In the genomic region with DNA sequence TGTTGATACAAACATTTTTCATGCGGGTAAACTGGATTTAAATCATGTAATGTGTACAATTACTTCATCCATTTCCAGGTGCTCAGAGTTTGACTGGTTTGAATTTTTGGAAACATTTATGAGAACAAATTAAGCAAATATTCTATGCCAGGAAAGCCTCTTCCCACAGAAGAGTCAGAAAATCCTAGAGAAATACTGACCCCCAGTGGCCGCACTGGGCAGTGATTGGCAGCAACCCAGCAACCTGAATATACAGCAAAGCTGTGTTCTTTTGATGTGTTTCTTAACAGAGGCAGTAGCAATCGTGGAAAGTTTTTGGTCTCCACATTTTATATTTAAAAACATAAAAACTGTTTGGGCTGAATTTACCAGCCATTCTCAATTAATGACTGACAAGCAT, we compare ENCODE assay signal across 9 mouse cellular contexts.
DNase-seq lines count a peak whose midpoint lies in the region; ATAC-seq and TF ChIP-seq lines count a peak whose summit lies in the region.
"Had no signal": no experiment of that assay in that cellular context is flagged by ENCODE, and none has a peak within 500 bp of the region (broad histone marks: within the 10 kb centered on the region; RNA-seq: fewer than 3 reads in every experiment).

No protein-coding gene starts in this region.

- ATAC-seq in midbrain, embryonic 14.5 days (ENCODE audit: low FRiP score, low TSS enrichment) = no peak
- ATAC-seq in midbrain, embryonic 15.5 days (replicated peaks) = no peak
- no peak for ATAC-seq in liver, embryonic 13.5 days (ENCODE audit: low read depth)
- no peak for ATAC-seq in inflammation-experienced regulatory T-cells, adult 6 months

- no peaks in the 10 kb centered on the region for H3K27me3 ChIP-seq in midbrain, embryonic 14.5 days (ENCODE audit: control insufficient read depth, insufficient read depth, low read length)
- H3K27me3 ChIP-seq in midbrain, embryonic 15.5 days (replicated peaks) = no peaks in the 10 kb centered on the region
- H3K27me3 ChIP-seq in liver, embryonic 13.5 days = no peaks in the 10 kb centered on the region

- H3K4me1 ChIP-seq in midbrain, embryonic 14.5 days (ENCODE audit: control insufficient read depth, insufficient read depth, low read length) = no peaks in the 10 kb centered on the region
- no peaks in the 10 kb centered on the region for H3K4me1 ChIP-seq in midbrain, embryonic 15.5 days
- no peaks in the 10 kb centered on the region for H3K4me1 ChIP-seq in bone marrow macrophage, adult 2 months (ENCODE audit: control insufficient read depth, insufficient read depth, low read length)
- no peaks in the 10 kb centered on the region for H3K4me1 ChIP-seq in liver, embryonic 13.5 days (replicated peaks)

- H3K9ac ChIP-seq in midbrain, embryonic 14.5 days (replicated peaks; ENCODE audit: low read length) = no peak overlapping the region
- H3K9ac ChIP-seq in midbrain, embryonic 15.5 days = no peak overlapping the region
- no peak overlapping the region for H3K9ac ChIP-seq in liver, embryonic 13.5 days

- no peaks in the 10 kb centered on the region for H3K9me3 ChIP-seq in midbrain, embryonic 14.5 days (ENCODE audit: control insufficient read depth, low read length)
- H3K9me3 ChIP-seq in midbrain, embryonic 15.5 days = no peaks in the 10 kb centered on the region
- H3K9me3 ChIP-seq in liver, embryonic 13.5 days (replicated peaks) = no peaks in the 10 kb centered on the region

- 27% methylated on average over 3 of the region's 3 CpGs for WGBS in midbrain, embryonic 14.5 days
- WGBS in midbrain, embryonic 15.5 days = 24% methylated on average over 3 of the region's 3 CpGs
- WGBS in liver, embryonic 13.5 days (ENCODE audit: insufficient replicate concordance) = 18% methylated on average over 3 of the region's 3 CpGs

- TF ChIP-seq POLR2A in bone marrow macrophage, adult 2 months (IDR thresholded peaks at IDR 0.05; ENCODE audit: borderline replicate concordance, low read depth, low read length) = no peak

- no peak overlapping the region for H3K27ac ChIP-seq in midbrain, embryonic 14.5 days (replicated peaks; ENCODE audit: low read depth, low read length)
- H3K27ac ChIP-seq in midbrain, embryonic 15.5 days = no peak overlapping the region
- H3K27ac ChIP-seq in bone marrow macrophage, adult 2 months (ENCODE audit: insufficient read depth, low read depth, low read length) = no peak overlapping the region
- H3K27ac ChIP-seq in liver, embryonic 13.5 days = no peak overlapping the region

- peak; percentile 89 for DNase-seq in midbrain, embryonic 14.5 days
- DNase-seq in fibroblast of lung, adult 2 months (ENCODE audit: low read depth) = peak; percentile 53
- DNase-seq in kidney, postnatal 10 days = peak; percentile 84
- peak; percentile 1 for DNase-seq in liver, embryonic 13.5 days
- peak; percentile 70 for DNase-seq in right cerebral cortex, postnatal 14 days

- H3K36me3 ChIP-seq in midbrain, embryonic 14.5 days (ENCODE audit: control insufficient read depth, insufficient read depth, low read length) = peaks cover 51% of the 10 kb centered on the region
- peaks cover 17% of the 10 kb centered on the region for H3K36me3 ChIP-seq in midbrain, embryonic 15.5 days (replicated peaks)
- H3K36me3 ChIP-seq in liver, embryonic 13.5 days = no peaks in the 10 kb centered on the region

- no peak overlapping the region for H3K4me2 ChIP-seq in midbrain, embryonic 14.5 days (ENCODE audit: low read length)
- no peak overlapping the region for H3K4me2 ChIP-seq in midbrain, embryonic 15.5 days
- H3K4me2 ChIP-seq in liver, embryonic 13.5 days = no peak overlapping the region

- H3K4me3 ChIP-seq in midbrain, embryonic 14.5 days (replicated peaks; ENCODE audit: low read depth, low read length) = no peak overlapping the region
- H3K4me3 ChIP-seq in midbrain, embryonic 15.5 days = no peak overlapping the region
- H3K4me3 ChIP-seq in bone marrow macrophage, adult 2 months (ENCODE audit: insufficient read depth, low read length) = no peak overlapping the region
- no peak overlapping the region for H3K4me3 ChIP-seq in liver, embryonic 13.5 days (replicated peaks)
- H3K4me3 ChIP-seq: erythroblast, embryonic 14.5 days had no signal

- peak; percentile 79 for TF ChIP-seq CTCF in bone marrow macrophage, adult 2 months (IDR thresholded peaks at IDR 0.05; ENCODE audit: low read depth, low read length)

Comparison
In these comparisons a context has a peak if more than half of its experiments do, and no peak if none do; other contexts are left out.
1. DNase-seq: peak in every context shown above with its lines; median percentile 89 in midbrain, embryonic 14.5 days; 84 in kidney, postnatal 10 days; 70 in right cerebral cortex, postnatal 14 days; 53 in fibroblast of lung, adult 2 months; 1 in liver, embryonic 13.5 days.